Mouse (Mus musculus) hematopoietic stem cell, adult 5-6 weeks (primary cell): ENCODE data around the gene Abhd16b. TPM values are rescaled to one million over a fixed set of nuclear protein-coding genes. Genes with fewer than 3 reads are reported as not detected.

ENCODE experiments used
- ATAC-seq, 2 experiments: fragments of 125-278 bp in 1 of 2; replicated peaks in 1 of 2; 2 replicates each; pipeline ENCODE4 v1.8.0; 2016 to 2017; ENCODE audit warnings: inconsistent platforms in 2 of 2, mild to moderate bottlenecking in 2 of 2, moderate number of reproducible peaks in 2 of 2, low read depth in 1 of 2, moderate TSS enrichment in 1 of 2; ENCODE audit not compliant: low FRiP score in 2 of 2, poor library complexity in 2 of 2, severe bottlenecking in 2 of 2, insufficient read depth in 1 of 2, low TSS enrichment in 1 of 2
- total RNA-seq: library from RNA; stranded (forward); fragments of 172-1452, 232-1000 nt; gene quantifications from 2 replicates; pipeline ENCODE4 v1.2.3, GENCODE M21; 2017

The Abhd16b gene
- total RNA-seq, 1 experiment from 2014 or later, result not detected

DNA sequence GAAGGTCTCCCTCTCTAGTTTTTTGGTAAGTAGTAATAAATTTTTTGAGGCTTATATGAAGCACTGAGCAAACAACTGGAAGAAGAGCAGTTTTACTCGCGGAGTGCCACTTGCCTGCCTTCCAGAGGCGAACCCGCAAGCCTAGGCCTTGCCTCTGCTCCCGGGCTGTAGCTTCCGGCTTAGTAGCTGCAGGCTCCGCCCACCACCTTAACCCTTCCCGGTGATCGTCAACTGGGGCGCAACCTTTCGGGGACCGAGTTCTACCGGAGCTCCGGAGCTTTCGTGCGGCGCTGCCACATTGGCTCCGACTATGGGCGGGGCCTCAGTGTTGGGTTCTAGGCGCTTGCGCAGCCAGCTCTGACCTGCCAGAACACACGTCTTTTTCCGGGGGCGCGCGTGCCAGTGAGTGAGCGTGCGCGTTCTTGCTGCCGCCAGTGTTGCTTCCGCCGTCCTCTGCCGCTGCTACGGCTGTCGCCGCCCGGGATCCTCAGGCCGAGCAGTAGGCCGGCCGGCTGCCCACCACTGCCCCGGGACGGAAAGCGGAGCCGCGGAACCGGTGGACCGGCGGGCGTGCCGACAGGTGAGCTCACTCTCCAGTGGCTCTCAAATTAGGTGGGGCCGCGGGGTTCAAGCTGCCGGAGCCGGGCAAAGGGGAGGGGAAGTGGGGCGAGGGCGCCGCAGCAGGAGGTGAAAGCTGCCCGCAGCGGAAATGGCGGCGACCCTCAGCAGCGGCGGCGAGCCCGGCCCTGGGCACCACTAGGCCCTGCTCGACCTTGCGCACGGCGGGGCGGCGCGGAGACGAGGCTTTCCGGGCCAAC, 27.3 kb downstream of the Abhd16b start, which contains the start of gene Dnajc5:
TSS of gene Dnajc5 (plus strand) at position 368 of the 818 bp plus-strand sequence.
- peak; percentile 94 to 98 for ATAC-seq

- ATAC-seq, result no peak
Observed at GRCm38 (mm10) chr2:181520936-181521227, 27.9 kb downstream of the Abhd16b start.

DNA sequence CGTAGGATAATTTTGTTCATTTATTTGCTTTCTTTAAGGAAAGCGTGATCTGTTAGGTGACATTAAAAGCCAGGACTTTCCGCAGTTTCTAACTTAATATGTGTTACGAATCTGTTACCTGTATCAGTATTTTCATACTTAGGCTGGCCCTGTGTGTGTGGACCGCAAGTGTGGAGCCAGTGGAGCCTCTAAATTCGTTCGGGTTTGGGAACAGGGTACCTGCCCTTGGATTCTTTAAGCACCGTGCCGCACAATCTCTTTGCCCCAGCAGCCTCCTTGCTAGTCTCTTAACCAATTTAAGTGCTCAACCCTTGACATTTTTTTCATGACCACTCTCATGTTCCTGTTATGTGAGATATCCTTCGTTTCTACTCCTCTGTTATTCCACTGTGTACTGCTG, 28.5 kb downstream of the Abhd16b start:
- no peak for ATAC-seq

DNA sequence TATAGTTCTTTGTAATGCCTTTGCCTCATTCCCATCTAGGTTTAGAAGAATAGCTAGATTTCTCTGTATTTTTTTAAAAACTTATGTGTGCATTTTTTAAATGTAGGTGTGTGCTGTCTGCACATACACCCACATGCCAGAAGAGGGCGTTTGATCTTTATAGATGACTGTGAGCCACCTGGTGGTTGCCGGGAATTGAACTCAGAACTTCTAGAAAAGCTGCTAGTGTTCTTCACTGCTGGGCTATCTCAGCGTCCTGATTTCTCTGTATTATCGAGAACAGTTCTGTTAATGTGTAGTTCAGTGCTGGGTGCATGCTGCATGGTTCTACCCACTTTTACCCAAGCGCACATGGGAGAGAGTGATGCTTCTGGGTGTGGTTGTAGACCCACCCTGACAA, 29.8 kb downstream of the Abhd16b start:
- ATAC-seq, result no peak; a peak in 1 of 4 replicates

- no peak for ATAC-seq
Observed at GRCm38 (mm10) chr2:181525526-181525925, 32.5 kb downstream of the Abhd16b start.

- no peak for ATAC-seq
Observed at GRCm38 (mm10) chr2:181529076-181529475, 36.1 kb downstream of the Abhd16b start.

DNA sequence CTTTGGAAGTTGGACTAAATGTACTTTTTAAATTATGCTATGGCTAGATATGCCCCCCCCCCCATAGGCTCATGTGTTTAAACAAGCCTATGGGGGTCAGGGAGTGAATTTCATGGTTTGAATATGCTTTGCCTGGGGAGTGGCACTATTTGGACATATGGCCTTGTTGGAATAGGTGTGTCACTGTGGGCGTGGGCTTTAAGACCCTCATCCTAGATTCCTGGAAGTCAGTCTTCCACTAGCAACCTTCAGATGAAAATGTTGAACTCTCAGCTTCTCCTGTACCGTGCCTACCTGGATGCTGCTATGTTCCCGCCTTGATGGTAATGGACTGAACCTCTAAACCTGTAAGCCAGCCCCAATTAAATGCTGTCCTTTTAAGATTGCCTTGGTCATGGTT, 39.6 kb downstream of the Abhd16b start:
- no peak for ATAC-seq

DNA sequence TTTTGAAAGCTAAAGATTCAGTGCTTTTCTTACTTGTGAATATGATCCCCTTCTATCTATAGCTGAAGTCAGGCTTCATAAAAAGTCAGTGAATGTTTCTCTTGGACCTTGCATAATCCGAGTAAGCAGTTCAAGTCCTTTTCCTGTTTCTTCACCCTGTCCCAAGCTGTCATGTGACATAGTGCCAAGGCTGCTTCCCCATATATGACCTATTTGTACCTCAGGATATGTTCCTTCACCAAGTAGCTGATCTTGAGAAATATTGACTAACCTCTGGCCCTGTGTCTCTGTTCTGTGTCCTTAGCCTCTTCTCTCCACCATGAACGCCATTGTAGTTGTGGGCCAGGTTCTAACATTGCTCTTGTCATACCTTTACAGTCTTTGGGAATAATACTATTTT, 43.4 kb downstream of the Abhd16b start:
- ATAC-seq, result peak; percentile 63 to 83; a peak in 2 of 4 replicates

DNA sequence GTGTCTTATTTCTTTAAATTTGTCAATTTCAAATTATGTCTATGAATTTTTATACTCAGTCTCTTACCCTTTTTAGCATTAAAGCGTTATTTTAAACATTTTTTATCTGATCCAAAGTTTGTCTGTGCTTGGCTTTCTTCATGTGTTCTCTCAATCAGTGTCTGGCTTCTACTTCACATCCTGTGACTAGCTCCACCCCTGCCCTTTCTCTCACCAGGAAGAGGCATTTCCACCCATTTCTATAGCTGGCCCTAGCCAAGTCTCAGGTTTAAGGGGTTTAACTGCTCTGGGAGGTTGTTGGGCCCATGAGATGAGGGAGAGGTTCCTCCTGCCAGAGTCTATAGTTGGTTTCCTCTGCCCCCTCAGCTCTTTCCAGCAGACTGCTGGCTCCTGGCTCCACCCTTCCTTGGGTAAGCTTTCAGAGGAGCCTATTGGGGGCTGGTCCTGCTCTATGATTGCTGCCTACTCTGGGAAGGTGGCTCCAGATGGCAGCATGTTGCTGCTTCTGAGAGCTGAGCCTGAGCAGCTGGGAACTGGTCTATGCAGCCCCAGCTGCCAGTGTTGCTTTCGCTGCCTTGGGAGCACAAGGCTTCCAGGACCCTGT, 44.5 kb downstream of the Abhd16b start:
- peak; percentile 79 to 85 for ATAC-seq

GRCm38 (mm10) chr2:181541761-181542380, 48.9 kb downstream of the Abhd16b start:
- no peak for ATAC-seq

Other genes starting within 250 kb of the Abhd16b start
- 14.8 and 16.9 TPM in 2 replicates for gene Gmeb2, start 205.2 kb upstream of the Abhd16b start, total RNA-seq
- gene Stmn3, start 178.7 kb upstream of the Abhd16b start, total RNA-seq, result not detected in 2 replicates
- gene Rtel1, start 173.5 kb upstream of the Abhd16b start, total RNA-seq, result 46.8 and 56.7 TPM in 2 replicates
- 48.8 and 55.8 TPM in 2 replicates for gene Zgpat, start 128.3 kb upstream of the Abhd16b start, total RNA-seq
- 54.9 and 75.9 TPM in 2 replicates for gene Arfrp1, start 127.8 kb upstream of the Abhd16b start, total RNA-seq
- gene Lime1, start 113.1 kb upstream of the Abhd16b start, total RNA-seq, result 32.4 and 36.1 TPM in 2 replicates
- gene Zbtb46, start 33.8 kb upstream of the Abhd16b start, total RNA-seq, result 1.3 and 6.0 TPM in 2 replicates
- gene Tpd52l2, start 3.9 kb downstream of the Abhd16b start, total RNA-seq, result 118 and 129 TPM in 2 replicates
- 36.9 and 43.1 TPM in 2 replicates for gene Dnajc5, start 27.3 kb downstream of the Abhd16b start, total RNA-seq
- 66.1 and 82.4 TPM in 2 replicates for gene Uckl1, start 91.7 kb downstream of the Abhd16b start, total RNA-seq
- 74.3 and 120 TPM in 2 replicates for gene Prpf6, start 98.7 kb downstream of the Abhd16b start, total RNA-seq
- 17.1 and 40.2 TPM in 2 replicates for gene Zfp512b, start 99.6 kb downstream of the Abhd16b start, total RNA-seq
- gene Samd10, start 106.0 kb downstream of the Abhd16b start, total RNA-seq, result 9.0 and 9.2 TPM in 2 replicates
- gene Gm29797, start 163.8 kb downstream of the Abhd16b start, total RNA-seq, result not detected in 2 replicates
- 0.25 TPM in 1 of 2 replicates, not detected in the other for gene Sox18, start 178.4 kb downstream of the Abhd16b start, total RNA-seq
- 9.1 and 22.7 TPM in 2 replicates for gene Tcea2, start 187.1 kb downstream of the Abhd16b start, total RNA-seq
- 89.7 and 90.4 TPM in 2 replicates for gene Rgs19, start 200.8 kb downstream of the Abhd16b start, total RNA-seq
- not detected in 2 replicates for gene Lkaaear1, start 205.2 kb downstream of the Abhd16b start, total RNA-seq
- 0.75 TPM in 1 of 2 replicates, not detected in the other for gene Oprl1, start 221.8 kb downstream of the Abhd16b start, total RNA-seq